Mouse (Mus musculus): Measurements from ENCODE around the gene Fgfrl1. TPM values are rescaled to one million over a fixed set of nuclear protein-coding genes. Genes with fewer than 3 reads are reported as not detected.

The Fgfrl1 gene
- polyA plus RNA-seq (2012; ENCODE audit: insufficient read depth, low replicate concordance) = 1.2 TPM in 1 of 2 replicates, not detected in the other

DNA sequence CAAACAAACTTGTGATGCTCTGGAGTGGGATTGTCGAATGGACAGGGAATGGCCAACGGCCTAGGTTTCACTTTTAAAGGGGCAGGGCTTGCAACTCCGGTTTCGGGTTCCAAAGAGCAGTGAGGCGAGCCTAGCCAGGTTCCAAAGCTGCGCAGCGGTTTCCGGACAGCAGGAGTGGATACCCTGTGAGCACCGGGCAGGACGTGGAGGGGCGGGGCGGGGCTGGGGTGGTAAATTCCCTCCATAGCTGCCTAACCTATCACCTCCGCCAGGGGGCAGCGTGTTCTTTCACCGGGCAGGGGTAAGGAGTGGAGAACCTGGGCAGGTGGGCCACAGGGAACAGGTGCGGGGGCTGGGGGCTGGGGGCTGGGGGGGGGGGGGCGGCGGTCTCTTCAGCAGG, at the start of gene Fgfrl1:
Gene Fgfrl1, plus strand, starts transcription at position 112 of the 400 bp plus-strand sequence.
- Histone ChIP-seq H3K9me3 (no peaks in the 10 kb centered on the region), H3K4me1 (peaks cover 48% of the 10 kb centered on the region), H3K36me3 (replicated peaks; ENCODE audit: low read length) (no peaks in the 10 kb centered on the region), H3K27me3 (replicated peaks) (peaks cover 55% of the 10 kb centered on the region), H3K4me3 (replicated peaks) (peak within 1 kb of the TSS; percentile 91)
- TF ChIP-seq FLI1 (IDR thresholded peaks at IDR 0.05; ENCODE audit: low read length) = no peak
- no peak for TF ChIP-seq GATA1 (IDR thresholded peaks at IDR 0.05; ENCODE audit: borderline replicate concordance, low read length)

DNA sequence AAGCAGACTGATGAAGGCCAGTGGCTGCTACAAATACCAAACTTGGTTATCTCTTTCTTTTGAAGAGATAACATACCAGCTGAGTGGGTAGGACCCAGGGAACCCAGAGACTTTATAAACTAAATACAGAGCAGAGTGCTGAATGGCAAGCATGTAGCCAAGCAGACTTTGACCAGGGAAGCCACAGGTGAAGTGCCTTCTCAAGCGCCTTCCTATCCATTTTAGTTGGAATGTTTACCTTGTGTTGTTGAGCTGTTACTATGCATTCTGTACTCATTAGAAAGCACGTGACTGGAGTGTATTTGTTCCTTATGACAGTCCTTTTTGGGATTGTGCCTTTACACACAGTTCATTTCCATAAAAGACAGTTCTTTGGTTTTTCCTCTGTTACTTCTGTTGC, 48.5 kb upstream of the Fgfrl1 start:
- H3K36me3 ChIP-seq (replicated peaks; ENCODE audit: low read length) = peaks cover 93% of the 10 kb centered on the region
- no peak overlapping the region for H3K4me3 ChIP-seq (replicated peaks)
- no peaks in the 10 kb centered on the region for H3K4me1 ChIP-seq
- no peaks in the 10 kb centered on the region for H3K27me3 ChIP-seq (replicated peaks)
- TF ChIP-seq FLI1 (IDR thresholded peaks at IDR 0.05; ENCODE audit: low read length) (no peak), GATA1 (IDR thresholded peaks at IDR 0.05; ENCODE audit: borderline replicate concordance, low read length) (no peak)
- no peaks in the 10 kb centered on the region for H3K9me3 ChIP-seq

DNA sequence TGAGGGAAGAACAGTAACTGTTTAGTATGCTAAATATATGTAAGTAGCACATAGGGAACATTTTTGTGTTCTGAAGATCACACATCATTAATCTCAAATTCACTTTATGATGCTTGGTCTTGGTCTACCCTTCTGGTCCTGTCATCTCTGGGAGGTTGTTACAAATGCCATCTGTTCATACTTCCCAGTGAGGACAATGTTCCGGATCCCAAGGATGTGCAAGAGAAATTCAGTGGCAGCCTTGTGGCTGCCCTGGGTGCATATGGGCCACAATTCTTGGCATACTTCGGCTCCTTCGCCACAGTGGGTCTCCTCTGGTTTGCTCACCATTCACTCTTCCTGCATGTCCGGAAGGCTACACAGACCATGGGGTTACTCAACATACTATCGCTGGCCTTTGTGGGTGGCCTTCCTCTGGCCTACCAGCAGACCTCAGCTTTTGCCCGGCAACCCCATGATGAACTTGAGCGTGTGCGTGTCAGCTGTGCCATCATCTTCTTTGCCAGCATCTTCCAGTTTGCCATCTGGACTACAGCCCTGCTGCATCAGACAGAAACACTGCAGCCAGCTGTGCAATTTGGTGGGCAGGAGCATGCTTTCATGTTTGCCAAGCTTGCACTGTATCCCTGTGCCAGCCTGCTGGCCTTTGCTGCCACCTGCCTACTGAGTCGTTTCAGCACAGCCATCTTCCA, 46.4 kb upstream of the Fgfrl1 start:
- Histone ChIP-seq H3K27me3 (replicated peaks) (no peaks in the 10 kb centered on the region), H3K36me3 (replicated peaks; ENCODE audit: low read length) (peaks cover 100% of the 10 kb centered on the region), H3K9me3 (no peaks in the 10 kb centered on the region), H3K4me1 (no peaks in the 10 kb centered on the region), H3K4me3 (replicated peaks) (no peak overlapping the region)
- TF ChIP-seq FLI1 (IDR thresholded peaks at IDR 0.05; ENCODE audit: low read length) (no peak), GATA1 (IDR thresholded peaks at IDR 0.05; ENCODE audit: borderline replicate concordance, low read length) (no peak)

DNA sequence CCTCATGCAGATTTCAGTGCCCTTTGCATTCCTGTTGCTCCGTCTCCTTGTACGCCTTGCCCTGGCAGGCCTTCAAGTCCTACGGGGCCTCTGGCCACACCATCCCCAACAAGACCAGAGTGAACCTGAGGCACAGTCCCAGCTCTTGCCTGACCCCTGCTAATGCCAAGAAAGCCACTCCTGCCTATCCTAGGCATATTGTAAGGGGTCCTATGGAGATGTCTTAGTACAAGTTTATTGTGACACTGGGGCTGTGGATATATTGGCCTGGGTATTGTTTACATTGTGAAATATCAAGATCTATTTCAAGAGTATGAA, 45.9 kb upstream of the Fgfrl1 start:
- no peaks in the 10 kb centered on the region for H3K4me1 ChIP-seq
- H3K9me3 ChIP-seq = no peaks in the 10 kb centered on the region
- H3K27me3 ChIP-seq (replicated peaks) = no peaks in the 10 kb centered on the region
- H3K4me3 ChIP-seq (replicated peaks) = no peak overlapping the region
- peaks cover 100% of the 10 kb centered on the region for H3K36me3 ChIP-seq (replicated peaks; ENCODE audit: low read length)
- no peak for TF ChIP-seq GATA1 (IDR thresholded peaks at IDR 0.05; ENCODE audit: borderline replicate concordance, low read length)
- no peak for TF ChIP-seq FLI1 (IDR thresholded peaks at IDR 0.05; ENCODE audit: low read length)

DNA sequence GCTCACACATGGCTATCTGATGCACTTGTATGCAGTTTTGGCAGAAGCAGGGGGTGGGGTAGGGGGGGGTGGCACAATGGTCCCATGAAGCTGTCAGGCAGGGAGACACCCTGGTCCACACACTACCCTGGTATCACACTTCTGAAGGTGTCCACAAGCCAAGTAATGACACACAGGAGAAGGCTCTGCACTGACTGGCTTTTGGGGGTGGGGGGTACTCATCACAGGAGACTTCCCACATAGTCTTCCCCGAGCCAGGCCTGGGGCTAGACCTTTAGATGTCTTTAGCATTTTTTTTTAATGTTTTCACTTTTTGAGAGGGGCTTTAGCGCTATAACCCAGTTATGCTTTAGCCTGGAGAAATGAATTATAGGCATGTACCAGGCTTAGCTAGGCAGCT, 44.9 kb upstream of the Fgfrl1 start:
- no peak overlapping the region for H3K4me3 ChIP-seq (replicated peaks)
- no peaks in the 10 kb centered on the region for H3K9me3 ChIP-seq
- no peaks in the 10 kb centered on the region for H3K4me1 ChIP-seq
- H3K36me3 ChIP-seq (replicated peaks; ENCODE audit: low read length) = peaks cover 100% of the 10 kb centered on the region
- no peaks in the 10 kb centered on the region for H3K27me3 ChIP-seq (replicated peaks)
- no peak for TF ChIP-seq GATA1 (IDR thresholded peaks at IDR 0.05; ENCODE audit: borderline replicate concordance, low read length)
- no peak for TF ChIP-seq FLI1 (IDR thresholded peaks at IDR 0.05; ENCODE audit: low read length)

DNA sequence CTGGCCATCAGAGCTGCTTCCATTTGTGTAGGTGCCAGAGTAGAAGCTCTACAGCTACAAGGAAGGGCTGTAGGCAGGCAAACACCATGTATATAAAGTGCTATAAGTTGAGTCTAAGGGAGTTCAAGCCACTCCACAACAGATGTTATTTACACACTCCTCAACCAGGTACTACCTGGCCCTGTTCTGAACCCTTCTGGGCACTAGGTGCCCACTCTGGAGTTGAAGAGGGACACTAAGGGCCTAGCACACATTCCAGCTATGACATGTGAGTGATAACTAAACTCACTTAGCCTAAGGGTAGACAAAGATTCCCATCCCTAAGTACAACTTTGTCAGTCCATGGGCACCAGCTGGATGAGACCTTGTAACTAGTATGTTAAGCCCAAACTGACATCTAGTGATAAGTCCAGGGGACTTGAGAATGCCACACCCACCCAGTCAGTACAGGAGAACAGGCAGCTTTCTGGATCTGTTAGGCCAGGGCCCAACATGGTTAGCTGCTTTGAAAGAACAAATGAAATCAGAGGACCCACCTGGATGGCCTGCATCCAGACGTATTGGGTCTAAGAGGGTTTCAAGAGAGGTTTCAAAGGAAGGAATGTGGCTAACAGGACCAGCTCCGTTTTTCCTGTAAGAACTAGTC, 44.2 kb upstream of the Fgfrl1 start:
- Histone ChIP-seq H3K9me3 (no peaks in the 10 kb centered on the region), H3K4me1 (no peaks in the 10 kb centered on the region), H3K36me3 (replicated peaks; ENCODE audit: low read length) (peaks cover 100% of the 10 kb centered on the region), H3K27me3 (replicated peaks) (no peaks in the 10 kb centered on the region), H3K4me3 (replicated peaks) (no peak overlapping the region)
- no peak for TF ChIP-seq FLI1 (IDR thresholded peaks at IDR 0.05; ENCODE audit: low read length)
- TF ChIP-seq GATA1 (IDR thresholded peaks at IDR 0.05; ENCODE audit: borderline replicate concordance, low read length) = no peak

DNA sequence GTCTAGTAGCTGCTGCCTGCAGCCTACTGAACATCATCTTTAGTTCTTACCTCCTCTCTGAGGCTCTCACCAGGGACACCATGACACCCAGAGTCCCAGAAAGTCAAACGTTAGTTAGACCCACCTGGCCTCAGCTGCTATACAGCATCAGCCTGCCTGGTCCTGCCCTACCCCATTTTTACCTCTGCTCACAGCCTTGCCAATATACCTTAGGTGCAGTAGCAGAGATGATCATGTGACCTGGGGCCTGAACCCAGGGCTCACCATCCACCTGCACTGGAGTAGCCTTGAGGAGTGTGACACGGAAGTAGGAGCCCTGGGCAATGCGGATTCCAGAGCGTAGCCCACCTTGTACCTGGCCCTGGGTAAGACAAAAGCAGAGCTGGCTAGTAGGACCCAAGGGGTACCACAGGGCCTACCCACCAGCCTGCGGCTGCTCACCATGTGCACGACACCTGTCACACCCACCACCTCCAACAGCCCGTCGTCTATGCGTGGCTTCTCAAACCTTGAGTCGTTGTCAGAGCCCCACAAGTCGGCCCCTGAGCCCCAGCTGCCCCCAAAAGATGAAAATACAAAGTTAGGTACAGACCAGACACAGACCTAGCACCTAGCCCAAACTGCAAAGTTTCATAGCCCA, 43.1 kb upstream of the Fgfrl1 start:
- H3K4me1 ChIP-seq = no peaks in the 10 kb centered on the region
- H3K36me3 ChIP-seq (replicated peaks; ENCODE audit: low read length) = peaks cover 100% of the 10 kb centered on the region
- no peaks in the 10 kb centered on the region for H3K9me3 ChIP-seq
- H3K4me3 ChIP-seq (replicated peaks) = no peak overlapping the region
- no peak for TF ChIP-seq GATA1 (IDR thresholded peaks at IDR 0.05; ENCODE audit: borderline replicate concordance, low read length)
- no peak for TF ChIP-seq FLI1 (IDR thresholded peaks at IDR 0.05; ENCODE audit: low read length)
- H3K27me3 ChIP-seq (replicated peaks) = no peaks in the 10 kb centered on the region

DNA sequence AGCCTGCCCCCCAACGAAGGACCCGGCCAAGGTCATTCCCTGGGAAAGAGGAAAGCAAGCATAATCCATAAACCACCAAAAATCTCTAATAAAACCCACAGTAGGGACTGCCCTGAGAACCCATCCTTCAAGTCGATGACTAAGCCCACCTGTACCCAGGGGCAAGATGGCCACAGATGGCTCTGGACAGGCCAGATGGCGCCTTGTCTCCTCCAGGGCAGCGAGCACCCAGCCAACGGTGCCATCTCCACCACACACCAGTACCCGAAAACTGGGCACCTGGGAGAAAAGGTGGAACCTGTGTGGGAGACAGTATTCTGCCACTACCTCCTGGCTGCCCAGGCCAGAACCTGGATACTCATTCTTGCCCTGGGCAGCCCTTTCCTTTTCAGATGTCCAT, 41.8 kb upstream of the Fgfrl1 start:
- Histone ChIP-seq H3K36me3 (replicated peaks; ENCODE audit: low read length) (peaks cover 100% of the 10 kb centered on the region), H3K4me3 (replicated peaks) (no peak overlapping the region), H3K9me3 (no peaks in the 10 kb centered on the region), H3K4me1 (no peaks in the 10 kb centered on the region), H3K27me3 (replicated peaks) (no peaks in the 10 kb centered on the region)
- TF ChIP-seq FLI1 (IDR thresholded peaks at IDR 0.05; ENCODE audit: low read length) = no peak
- TF ChIP-seq GATA1 (IDR thresholded peaks at IDR 0.05; ENCODE audit: borderline replicate concordance, low read length) = no peak

DNA sequence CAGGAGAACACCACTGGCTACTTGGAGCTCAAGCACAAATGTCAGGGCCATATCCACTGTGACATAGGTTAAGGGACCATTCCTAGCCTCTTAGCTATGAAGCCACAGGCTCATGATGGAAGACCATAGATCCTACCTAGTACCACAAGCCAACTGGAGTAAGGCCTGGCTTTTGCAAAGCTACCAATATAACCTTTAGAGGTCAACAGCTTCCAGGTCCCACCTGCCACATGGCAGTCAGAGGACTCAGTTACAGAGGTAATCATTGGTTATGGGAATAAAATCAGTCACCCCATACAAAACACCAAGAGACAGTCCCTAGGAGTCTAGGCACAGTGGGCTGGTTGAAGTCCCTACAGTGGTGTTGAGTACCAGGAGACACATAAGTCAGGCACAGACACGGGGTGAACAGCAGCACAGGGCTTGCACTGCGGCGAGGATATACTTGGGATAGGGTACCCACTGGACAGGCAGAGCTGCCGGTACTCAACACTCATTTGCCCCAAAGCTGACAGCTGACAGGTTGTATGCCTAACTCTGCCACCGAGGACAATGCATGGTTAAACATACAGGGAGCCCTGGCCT, 41.0 kb upstream of the Fgfrl1 start:
- Histone ChIP-seq H3K4me3 (replicated peaks) (no peak overlapping the region), H3K36me3 (replicated peaks; ENCODE audit: low read length) (peaks cover 100% of the 10 kb centered on the region), H3K27me3 (replicated peaks) (no peaks in the 10 kb centered on the region), H3K9me3 (no peaks in the 10 kb centered on the region), H3K4me1 (no peaks in the 10 kb centered on the region)
- no peak for TF ChIP-seq GATA1 (IDR thresholded peaks at IDR 0.05; ENCODE audit: borderline replicate concordance, low read length)
- no peak for TF ChIP-seq FLI1 (IDR thresholded peaks at IDR 0.05; ENCODE audit: low read length)

DNA sequence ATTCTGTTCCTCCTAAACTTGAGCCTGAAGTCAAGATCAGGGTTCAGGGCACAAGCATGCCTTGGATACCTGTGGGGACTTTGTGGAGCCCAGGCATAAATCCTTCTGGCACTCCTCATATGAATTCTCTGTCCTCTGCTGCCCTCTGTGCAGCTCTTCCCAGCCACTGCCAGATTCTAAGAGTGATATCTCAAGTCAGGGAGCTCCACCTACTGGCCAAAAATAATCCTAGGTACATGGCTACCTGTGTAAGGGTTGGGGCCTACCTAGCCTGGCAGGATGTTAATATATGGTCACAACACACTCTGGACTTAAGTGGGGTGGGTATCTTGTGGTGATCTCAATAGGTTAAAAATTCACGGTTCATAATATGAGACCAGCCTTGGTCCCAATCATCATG, 40.4 kb upstream of the Fgfrl1 start:
- Histone ChIP-seq H3K9me3 (no peaks in the 10 kb centered on the region), H3K36me3 (replicated peaks; ENCODE audit: low read length) (peaks cover 100% of the 10 kb centered on the region), H3K4me1 (no peaks in the 10 kb centered on the region), H3K27me3 (replicated peaks) (no peaks in the 10 kb centered on the region), H3K4me3 (replicated peaks) (no peak overlapping the region)
- TF ChIP-seq GATA1 (IDR thresholded peaks at IDR 0.05; ENCODE audit: borderline replicate concordance, low read length) (no peak), FLI1 (IDR thresholded peaks at IDR 0.05; ENCODE audit: low read length) (no peak)
